Mouse (Mus musculus) liver, embryonic 15.5 days (tissue): ENCODE measurements around the gene Hhipl1. TPM values are rescaled to one million over a fixed set of nuclear protein-coding genes. Genes with fewer than 3 reads are reported as not detected.

Experiments used
- ATAC-seq: fragments of 200-750 bp; cut with Nextera tagmentation; 2 replicates; pipeline ENCODE4 v1.8.0; 2017; ENCODE audit warnings: moderate number of reproducible peaks, mild to moderate bottlenecking, moderate library complexity; ENCODE audit not compliant: insufficient read depth
- H3K27ac ChIP-seq: fragments of 300-500 bp; sonication (generic); replicated peaks from 2 replicates; pipeline ENCODE4 v1.5.1; 2015; ENCODE audit warnings: mild to moderate bottlenecking, inconsistent platforms
- H3K27me3 ChIP-seq: fragments of 300-500 bp; sonication (generic); 2 replicates; pipeline ENCODE4 v1.6.1; 2015; ENCODE audit warnings: mild to moderate bottlenecking, inconsistent platforms
- H3K36me3 ChIP-seq: fragments of 300-500 bp; sonication (generic); replicated peaks from 2 replicates; pipeline ENCODE4 v1.6.1; 2015; ENCODE audit warnings: moderate library complexity, mild to moderate bottlenecking, inconsistent platforms
- H3K4me1 ChIP-seq: fragments of 300-500 bp; sonication (generic); replicated peaks from 2 replicates; pipeline ENCODE4 v1.6.1; 2015; ENCODE audit warnings: inconsistent platforms
- H3K4me2 ChIP-seq: fragments of 300-500 bp; sonication (generic); 2 replicates; pipeline ENCODE4 v1.6.1; 2015; ENCODE audit warnings: moderate library complexity, mild to moderate bottlenecking, inconsistent platforms
- H3K4me3 ChIP-seq: fragments of 300-500 bp; sonication (generic); replicated peaks from 2 replicates; pipeline ENCODE4 v1.5.1; 2015; ENCODE audit warnings: mild to moderate bottlenecking, inconsistent platforms
- H3K9ac ChIP-seq: fragments of 300-500 bp; sonication (generic); 2 replicates; pipeline ENCODE4 v1.6.1; 2015; ENCODE audit warnings: moderate library complexity, mild to moderate bottlenecking, inconsistent platforms
- H3K9me3 ChIP-seq: fragments of 300-500 bp; sonication (generic); replicated peaks from 2 replicates; pipeline ENCODE4 v1.6.1; 2016; ENCODE audit warnings: inconsistent platforms
- whole genome bisulfite sequencing: fragments of 180-500 bp; shearing (Covaris S2); methylation state at CpG from one replicate; pipeline ENCODE4 v1.1.7; 2015; ENCODE audit warnings: mixed read lengths; ENCODE audit not compliant: insufficient replicate concordance; 5-methylcytosine and 5-hydroxymethylcytosine counted together
- polyA plus RNA-seq: library from polyadenylated mRNA; unstranded; fragments of >200 nt; fragmentation: Nextera tagmentation; extraction: Ambion mirVana; gene quantifications from 2 replicates; pipeline ENCODE4 v1.2.1, GENCODE M21; 2015

Hhipl1 gene
- polyA plus RNA-seq: 0.03 and 0.09 TPM in 2 replicates

DNA sequence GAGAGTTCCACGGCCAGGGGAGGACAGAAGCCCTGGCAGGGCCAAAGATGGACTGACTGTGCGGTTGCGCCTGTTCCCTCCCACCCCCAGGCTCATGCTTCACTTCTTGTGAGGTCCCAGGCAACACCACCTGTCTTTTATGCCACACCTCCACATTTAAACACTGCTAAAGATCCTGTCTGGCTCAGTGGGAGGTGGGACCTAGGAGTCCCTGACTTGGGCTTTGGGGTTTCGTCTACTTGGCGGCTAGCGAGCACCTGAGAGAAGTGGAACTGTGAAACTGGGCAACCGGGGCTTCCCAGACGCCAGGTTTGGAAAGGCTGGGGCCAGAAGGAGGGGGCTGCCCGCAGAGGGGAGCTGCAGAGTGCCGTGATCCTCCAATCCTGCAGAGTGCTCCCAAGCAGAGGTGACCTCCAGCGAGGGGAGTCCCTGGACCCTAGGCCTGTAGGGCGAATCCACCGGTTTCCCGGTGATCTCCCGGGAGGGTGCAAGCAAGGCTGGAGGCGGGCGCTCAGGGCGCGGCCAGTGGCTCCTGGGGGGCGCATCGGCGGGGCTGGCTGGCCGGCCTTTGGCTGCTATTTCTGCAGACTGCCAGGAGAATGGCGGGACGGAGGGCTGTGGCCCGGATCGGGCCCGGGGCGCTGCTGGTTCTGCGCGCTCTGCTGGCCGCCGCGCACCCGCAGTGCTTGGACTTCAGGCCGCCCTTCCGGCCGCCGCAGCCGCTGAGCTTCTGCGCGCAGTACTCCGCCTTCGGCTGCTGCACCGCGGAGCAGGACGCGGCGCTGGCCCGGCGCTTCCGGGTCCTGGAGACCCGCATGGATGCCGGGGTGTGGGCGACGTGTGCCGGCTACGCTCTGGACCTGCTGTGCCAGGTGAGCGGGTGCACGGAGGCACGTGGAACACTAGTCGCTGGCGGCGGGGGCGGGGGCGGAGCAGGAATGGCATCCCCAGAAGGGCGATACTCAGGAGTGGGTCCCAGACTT, at the start of gene Hhipl1:
TSS of gene Hhipl1 (plus strand) at position 459 of the 983 bp plus-strand sequence.
- 2% methylated on average over 67 of the region's 67 CpGs for WGBS
- Histone ChIP-seq H3K27me3 (peaks cover 44% of the 10 kb centered on the region), H3K4me3 (peak within 1 kb of the TSS; percentile 40), H3K9ac (0 out of 2 replicates have a peak within 1 kb of the TSS, but pooled peaks have one; percentile 4), H3K4me1 (no peaks in the 10 kb centered on the region; the same call in 1 of the 2 replicates), H3K9me3 (no peaks in the 10 kb centered on the region), H3K36me3 (no peaks in the 10 kb centered on the region), H3K4me2 (peak within 1 kb of the TSS; percentile 64), H3K27ac (no peak within 1 kb of the TSS)
- ATAC-seq: no peak

DNA sequence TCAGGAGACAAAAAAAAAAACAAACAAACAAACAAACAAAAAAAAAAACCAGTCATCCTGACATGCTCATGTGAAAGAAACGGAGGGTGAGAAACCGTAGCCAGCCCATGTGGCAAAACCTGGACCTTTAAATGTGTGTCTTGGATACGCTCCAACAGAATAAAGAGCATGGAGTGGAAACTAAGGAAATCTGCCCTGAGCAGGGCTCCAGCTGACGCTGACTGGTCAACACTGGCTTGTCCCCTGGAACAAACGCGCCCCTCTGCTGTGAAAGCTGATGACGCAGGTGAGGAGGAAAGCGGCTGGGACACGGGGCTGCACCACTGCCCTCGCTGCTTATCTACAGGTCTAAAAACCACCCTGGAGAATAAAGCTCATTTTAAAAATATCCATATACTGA, 49.3 kb upstream of the Hhipl1 start:
- no peak for ATAC-seq
- no peaks in the 10 kb centered on the region for H3K9me3 ChIP-seq
- no peak overlapping the region for H3K27ac ChIP-seq
- no peaks in the 10 kb centered on the region for H3K27me3 ChIP-seq
- H3K9ac ChIP-seq: no peak overlapping the region
- 64% methylated on average over 10 of the region's 10 CpGs for WGBS
- H3K4me1 ChIP-seq: peaks cover 26% of the 10 kb centered on the region
- H3K4me3 ChIP-seq: no peak overlapping the region
- H3K36me3 ChIP-seq: no peaks in the 10 kb centered on the region
- H3K4me2 ChIP-seq: no peak overlapping the region

DNA sequence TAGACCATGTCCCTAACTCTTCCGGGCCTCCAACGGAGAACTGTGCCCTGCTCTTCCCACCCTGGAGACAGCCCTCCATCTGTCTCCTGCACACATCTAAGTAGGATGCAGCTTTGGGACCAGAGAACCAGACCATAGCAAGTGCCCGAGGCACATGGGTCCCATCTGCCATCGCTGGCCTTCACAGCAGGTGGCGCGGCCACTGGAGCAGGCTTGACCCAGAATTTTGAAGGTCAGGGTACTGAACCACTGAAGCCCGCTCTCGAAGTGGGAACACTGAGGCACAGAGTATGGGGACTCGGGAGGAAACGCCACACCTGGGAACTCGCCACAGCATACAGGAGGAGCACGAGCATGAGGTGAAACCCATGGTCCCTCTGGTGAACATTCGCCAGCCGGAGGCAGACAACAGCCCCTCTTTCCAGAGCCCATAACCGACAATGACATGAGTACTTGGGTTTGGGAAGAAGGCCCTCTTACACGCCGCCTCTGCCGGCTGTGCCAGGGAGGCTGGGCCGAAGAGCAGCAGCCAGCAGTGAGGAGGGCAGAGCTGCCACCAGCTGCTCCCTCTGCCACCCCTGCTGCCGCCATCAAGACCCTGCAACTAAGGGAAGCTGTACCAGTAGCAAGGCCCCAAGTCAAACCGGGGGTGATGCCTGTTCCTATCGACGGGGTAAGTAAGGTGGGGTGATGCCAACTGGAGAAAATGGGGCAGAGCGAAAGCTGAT, 46.6 kb upstream of the Hhipl1 start:
- Histone ChIP-seq H3K27ac (no peak overlapping the region), H3K36me3 (no peaks in the 10 kb centered on the region), H3K4me1 (peaks cover 27% of the 10 kb centered on the region), H3K4me3 (no peak overlapping the region), H3K4me2 (no peak overlapping the region), H3K9me3 (no peaks in the 10 kb centered on the region), H3K27me3 (no peaks in the 10 kb centered on the region), H3K9ac (no peak overlapping the region)
- 78% methylated on average over 24 of the region's 24 CpGs for WGBS
- no peak for ATAC-seq

DNA sequence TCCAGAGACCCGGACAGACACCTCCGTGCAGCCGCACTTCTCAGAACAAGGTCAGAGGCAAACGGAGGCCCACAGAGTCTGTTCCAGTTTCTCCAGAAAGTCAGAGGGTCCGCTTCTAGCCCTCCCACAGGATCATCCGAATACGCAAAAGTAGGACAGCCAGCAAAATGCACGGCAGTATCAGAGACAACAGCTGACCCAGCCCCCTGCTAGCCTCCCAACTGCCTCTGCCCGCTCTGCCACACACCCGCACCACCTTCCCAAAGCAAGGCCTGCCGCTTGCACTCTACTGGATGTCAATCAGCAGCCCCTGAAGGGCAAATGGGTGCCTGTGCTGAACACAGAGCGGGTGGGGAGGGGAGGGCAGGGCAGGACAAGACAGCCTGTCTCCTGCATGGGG, 45.1 kb upstream of the Hhipl1 start:
- H3K9me3 ChIP-seq: no peaks in the 10 kb centered on the region
- WGBS: 67% methylated on average over 12 of the region's 12 CpGs
- no peak for ATAC-seq
- peaks cover 30% of the 10 kb centered on the region for H3K4me1 ChIP-seq
- no peak overlapping the region for H3K9ac ChIP-seq
- no peak overlapping the region for H3K27ac ChIP-seq
- H3K4me2 ChIP-seq: no peak overlapping the region
- H3K27me3 ChIP-seq: no peaks in the 10 kb centered on the region
- no peak overlapping the region for H3K4me3 ChIP-seq
- H3K36me3 ChIP-seq: no peaks in the 10 kb centered on the region

- peak; percentile 57 for ATAC-seq
- Histone ChIP-seq H3K36me3 (no peaks in the 10 kb centered on the region), H3K27ac (0 out of 2 replicates have a peak overlapping the region, but pooled peaks have one; percentile 24), H3K27me3 (no peaks in the 10 kb centered on the region), H3K9me3 (no peaks in the 10 kb centered on the region), H3K9ac (no peak overlapping the region), H3K4me1 (peaks cover 50% of the 10 kb centered on the region), H3K4me2 (0 out of 2 replicates have a peak overlapping the region, but pooled peaks have one; percentile 13), H3K4me3 (no peak overlapping the region)
- 45% methylated on average over 7 of the region's 7 CpGs for WGBS
Measured at GRCm38 (mm10) chr12:108264918-108265317, 41.2 kb upstream of the Hhipl1 start.

DNA sequence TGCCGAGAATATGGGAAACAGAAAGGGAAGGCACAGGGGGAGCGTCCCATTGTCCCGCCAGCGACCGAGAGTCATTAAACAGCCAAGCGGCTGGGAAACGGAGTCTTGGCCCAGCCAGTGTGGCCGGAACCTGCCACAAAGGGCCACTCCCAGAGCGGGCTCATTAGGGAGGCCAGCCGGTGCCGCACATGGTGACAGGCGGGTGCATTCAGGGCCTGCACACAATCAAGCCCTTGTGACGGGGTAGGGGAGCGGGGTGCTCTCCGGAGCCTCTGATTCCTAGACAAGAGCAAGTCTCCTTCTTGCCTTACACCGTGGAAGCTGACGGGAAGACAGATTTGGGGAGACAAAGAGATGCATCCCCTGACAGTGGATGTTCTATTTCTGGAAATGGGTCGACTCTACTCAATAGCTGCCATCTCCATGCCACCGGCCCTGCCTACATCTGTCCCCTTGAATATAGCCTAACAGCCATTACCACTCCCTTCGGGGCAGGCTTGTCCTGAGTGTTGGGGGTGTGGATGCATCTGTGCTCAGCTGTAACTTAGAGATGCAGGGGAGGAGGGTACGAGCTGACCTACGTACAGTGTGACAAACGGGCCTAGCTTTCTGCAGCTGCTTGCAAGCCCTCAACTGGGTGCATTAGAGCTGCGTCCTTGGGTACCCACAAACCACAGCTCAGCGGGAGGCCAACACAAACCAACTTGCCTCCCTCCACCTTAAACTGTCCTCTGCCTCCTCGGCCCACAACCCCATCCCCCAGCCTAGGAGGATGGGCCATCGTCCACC, 40.0 kb upstream of the Hhipl1 start:
- Histone ChIP-seq H3K4me2 (peak overlapping the region; percentile 13; the same call in 1 of the 2 replicates), H3K36me3 (no peaks in the 10 kb centered on the region), H3K9ac (no peak overlapping the region), H3K9me3 (no peaks in the 10 kb centered on the region), H3K4me1 (peaks cover 55% of the 10 kb centered on the region), H3K4me3 (no peak overlapping the region), H3K27me3 (0 out of 2 replicates have a peak, but pooled peaks cover under 1% of the 10 kb centered on the region), H3K27ac (no peak overlapping the region)
- 45% methylated on average over 27 of the region's 27 CpGs for WGBS
- ATAC-seq: no peak

GRCm38 (mm10) chr12:108267653-108268052, 38.4 kb upstream of the Hhipl1 start:
- H3K27me3 ChIP-seq: peaks cover 17% of the 10 kb centered on the region
- no peaks in the 10 kb centered on the region for H3K9me3 ChIP-seq
- H3K27ac ChIP-seq: no peak overlapping the region
- ATAC-seq: no peak
- H3K4me1 ChIP-seq: peaks cover 69% of the 10 kb centered on the region
- H3K4me2 ChIP-seq: no peak overlapping the region
- H3K4me3 ChIP-seq: no peak overlapping the region
- 41% methylated on average over 7 of the region's 7 CpGs for WGBS
- H3K9ac ChIP-seq: no peak overlapping the region
- H3K36me3 ChIP-seq: no peaks in the 10 kb centered on the region

DNA sequence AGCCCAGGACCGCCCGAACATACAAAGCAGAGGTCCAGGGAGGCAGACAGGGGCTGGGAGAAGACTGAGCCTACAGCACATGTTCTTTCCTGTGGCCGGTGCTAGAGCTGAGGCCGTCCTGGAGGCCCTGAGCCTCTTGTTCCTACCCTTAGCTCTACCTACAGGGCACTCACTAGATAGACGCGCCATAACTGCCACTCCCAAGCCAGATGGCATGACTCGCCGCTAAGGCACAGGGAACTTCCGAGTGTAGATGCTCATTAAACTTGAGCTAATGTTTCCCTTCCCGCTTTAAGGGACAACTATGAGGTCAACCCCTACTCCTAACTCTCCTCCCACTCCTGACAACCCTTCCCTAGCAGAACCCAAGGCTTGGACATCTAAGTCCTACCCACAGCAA, 37.1 kb upstream of the Hhipl1 start:
- Histone ChIP-seq H3K9me3 (no peaks in the 10 kb centered on the region), H3K4me1 (peaks cover 71% of the 10 kb centered on the region), H3K27me3 (peaks cover 30% of the 10 kb centered on the region), H3K9ac (no peak overlapping the region), H3K4me3 (no peak overlapping the region), H3K27ac (no peak overlapping the region), H3K36me3 (no peaks in the 10 kb centered on the region), H3K4me2 (no peak overlapping the region)
- no peak for ATAC-seq
- WGBS: 73% methylated on average over 10 of the region's 10 CpGs

- peaks cover 71% of the 10 kb centered on the region for H3K4me1 ChIP-seq
- H3K4me2 ChIP-seq: 0 out of 2 replicates have a peak overlapping the region, but pooled peaks have one; percentile 40
Measured at GRCm38 (mm10) chr12:108269699-108270098, 36.4 kb upstream of the Hhipl1 start.

GRCm38 (mm10) chr12:108270240-108270919, 35.7 kb upstream of the Hhipl1 start:
- H3K9me3 ChIP-seq: no peaks in the 10 kb centered on the region

More at GRCm38 (mm10) chr12:108269699-108270098, 36.4 kb upstream of the Hhipl1 start:
- peaks cover 37% of the 10 kb centered on the region for H3K27me3 ChIP-seq
- H3K36me3 ChIP-seq: no peaks in the 10 kb centered on the region
- peak overlapping the region; percentile 38; the same call in 1 of the 2 replicates for H3K27ac ChIP-seq
- H3K9me3 ChIP-seq: no peaks in the 10 kb centered on the region
- H3K4me3 ChIP-seq: no peak overlapping the region
- H3K9ac ChIP-seq: no peak overlapping the region
- 42% methylated on average over 5 of the region's 5 CpGs for WGBS
- ATAC-seq: no peak

More at GRCm38 (mm10) chr12:108270240-108270919, 35.7 kb upstream of the Hhipl1 start:
- Histone ChIP-seq H3K4me3 (no peak overlapping the region), H3K27me3 (peaks cover 44% of the 10 kb centered on the region), H3K4me1 (peaks cover 76% of the 10 kb centered on the region), H3K9ac (no peak overlapping the region), H3K36me3 (no peaks in the 10 kb centered on the region), H3K27ac (peak overlapping the region; percentile 38; the same call in 1 of the 2 replicates), H3K4me2 (peak overlapping the region; percentile 40)
- ATAC-seq: no peak
- 39% methylated on average over 13 of the region's 13 CpGs for WGBS
